Mouse (Mus musculus): ENCODE results near the gene Cyren.

The Cyren gene

DNA sequence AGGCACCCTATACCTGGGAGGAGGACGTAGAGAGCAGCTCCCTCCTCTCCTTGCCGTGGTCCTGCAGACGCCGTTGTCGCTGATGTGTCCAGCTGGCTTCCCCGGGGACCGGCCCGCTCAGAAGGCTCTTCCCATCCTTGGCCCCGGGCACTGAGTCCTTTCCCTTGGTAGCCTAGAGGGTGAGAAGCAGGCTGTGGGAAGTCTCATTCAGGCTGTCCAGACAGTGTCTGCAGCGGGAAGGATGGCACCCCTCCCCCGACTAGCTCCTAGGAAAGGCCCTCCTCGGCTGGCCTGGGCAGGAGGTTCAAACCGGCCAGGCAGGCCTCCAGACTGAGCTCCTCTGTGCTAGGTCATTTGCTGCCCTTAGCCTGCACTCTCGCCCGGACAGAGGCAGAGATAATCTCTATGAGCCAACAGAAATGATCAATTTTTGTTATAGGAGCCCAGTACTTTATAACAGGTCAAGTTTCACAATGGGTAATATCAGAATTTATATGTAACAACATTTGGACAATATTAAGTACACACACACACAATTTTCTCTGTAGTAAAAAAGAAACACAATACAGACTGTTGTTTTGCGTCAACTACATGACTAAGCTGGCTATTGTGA, 18.4 kb upstream of the Cyren start:
- DNase-seq, result no peak

DNA sequence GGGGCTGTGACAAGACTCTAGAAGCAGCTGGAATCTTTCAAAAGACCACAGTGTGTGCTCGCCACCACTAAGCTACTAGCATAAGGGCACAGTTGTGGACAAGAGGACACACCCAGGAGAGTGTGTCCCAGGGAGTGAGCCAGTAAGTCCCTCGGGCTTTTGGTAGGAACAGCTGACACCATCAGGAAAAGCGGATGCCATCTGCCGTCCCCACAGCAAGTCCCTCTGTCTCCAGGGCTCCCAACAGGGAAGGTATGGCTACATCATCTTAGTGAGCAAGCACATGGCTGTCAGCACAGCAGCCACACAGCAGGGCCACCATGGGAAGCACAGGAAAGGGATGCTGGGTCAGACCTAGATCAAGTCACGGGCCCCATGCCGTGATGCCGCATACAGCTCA, 17.7 kb upstream of the Cyren start:
- DNase-seq, result no peak

DNA sequence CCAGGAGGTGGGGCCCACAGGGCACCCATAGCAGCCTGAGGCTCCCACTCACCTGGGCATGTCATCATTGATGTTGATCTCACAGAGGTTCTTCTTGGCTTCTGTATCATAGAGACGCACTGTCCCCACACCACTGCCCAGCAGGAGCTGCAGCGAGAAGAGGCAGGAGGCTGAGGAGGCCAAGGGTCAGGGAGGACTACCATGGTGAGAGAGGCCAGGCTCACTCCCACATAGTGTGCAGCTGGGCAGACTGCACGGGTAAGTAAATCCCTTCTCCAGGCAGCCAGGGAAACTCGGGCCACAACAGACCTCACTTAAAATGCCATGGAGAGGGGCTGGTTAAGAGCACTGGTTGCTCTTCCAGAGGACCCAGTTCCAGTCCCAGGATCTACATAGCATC, 11.3 kb upstream of the Cyren start:
- DNase-seq, result no peak

DNA sequence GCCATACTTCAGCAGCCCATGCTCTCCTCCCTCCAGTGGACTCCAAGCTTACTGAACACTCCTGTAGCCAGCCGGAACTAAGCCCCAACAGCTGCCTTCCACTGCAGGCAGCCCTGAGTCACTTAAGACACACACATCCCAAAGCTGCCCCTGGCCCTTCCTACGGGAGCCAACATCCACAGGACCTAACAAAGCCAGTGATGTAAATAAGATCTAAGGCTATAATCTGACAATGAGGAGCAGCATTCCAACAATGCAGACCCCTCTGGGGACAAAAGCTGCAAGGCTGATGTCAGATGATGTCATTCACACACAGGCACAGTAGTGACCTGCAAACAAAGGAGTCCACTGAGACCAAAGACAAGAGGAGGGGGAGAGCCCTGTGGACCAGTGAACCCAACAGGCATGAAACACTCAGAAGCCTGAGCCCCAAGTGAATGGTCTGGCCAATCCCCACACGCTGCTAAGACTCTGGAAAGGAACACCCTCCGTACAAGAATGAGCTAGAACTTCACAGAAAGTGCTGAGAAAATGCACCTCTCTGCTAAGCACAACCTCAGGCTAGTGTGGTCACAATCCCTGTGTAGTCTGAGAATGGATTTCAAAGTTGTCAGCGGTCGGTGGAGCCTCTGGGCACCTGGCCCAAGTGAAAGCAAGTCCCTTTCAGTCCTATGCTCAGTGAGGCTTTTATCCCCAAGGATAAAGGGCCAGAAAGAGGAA, 9.4 kb upstream of the Cyren start:
- no peak for DNase-seq

DNA sequence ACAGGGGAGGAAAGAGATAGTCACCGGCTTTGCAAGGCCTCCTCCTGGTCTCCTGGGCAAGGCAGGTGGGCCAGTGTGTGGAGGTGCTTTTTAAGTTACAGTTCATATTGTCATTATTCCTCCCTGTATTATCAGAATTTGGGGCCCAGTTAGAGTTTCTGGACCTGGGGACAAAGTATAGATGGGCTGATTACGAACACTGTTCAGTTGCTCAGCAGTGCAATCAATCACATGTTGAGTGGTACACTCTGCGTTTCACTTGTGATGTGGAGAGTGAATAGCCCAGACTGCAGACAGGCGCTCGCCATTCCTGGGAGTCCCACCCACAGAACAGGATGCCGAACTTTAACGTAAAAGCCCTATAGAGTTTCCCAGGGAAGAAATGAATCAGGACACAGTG, 6.9 kb upstream of the Cyren start:
- DNase-seq, result no peak

DNA sequence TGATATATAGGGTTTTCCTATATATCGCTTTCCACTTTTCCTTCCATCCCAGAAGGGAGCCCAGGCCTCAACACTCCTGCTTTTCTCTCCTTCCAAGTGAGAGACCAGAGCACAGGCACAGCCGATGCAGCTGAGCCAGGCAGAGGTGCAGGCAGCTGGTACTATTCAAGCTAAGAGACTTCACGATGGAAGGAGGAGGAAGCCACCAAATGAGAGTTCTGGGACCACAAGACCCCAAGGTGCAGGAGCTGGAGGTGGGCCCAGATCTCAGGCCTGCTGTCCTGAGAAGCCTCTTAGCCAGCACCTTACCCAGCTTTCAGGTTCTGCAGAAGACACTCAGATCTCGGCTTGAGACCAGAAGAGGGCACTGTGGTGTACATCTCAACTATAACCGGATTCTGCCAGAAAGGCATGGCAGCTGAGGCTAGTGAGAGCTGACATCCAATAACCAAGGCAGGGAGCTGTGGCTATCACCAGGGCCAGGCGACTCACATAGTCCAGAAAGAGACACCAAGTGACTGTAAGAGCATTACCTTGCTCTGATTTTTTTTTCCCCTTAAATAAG, 2.1 kb upstream of the Cyren start:
- DNase-seq, result peak; percentile 52

DNA sequence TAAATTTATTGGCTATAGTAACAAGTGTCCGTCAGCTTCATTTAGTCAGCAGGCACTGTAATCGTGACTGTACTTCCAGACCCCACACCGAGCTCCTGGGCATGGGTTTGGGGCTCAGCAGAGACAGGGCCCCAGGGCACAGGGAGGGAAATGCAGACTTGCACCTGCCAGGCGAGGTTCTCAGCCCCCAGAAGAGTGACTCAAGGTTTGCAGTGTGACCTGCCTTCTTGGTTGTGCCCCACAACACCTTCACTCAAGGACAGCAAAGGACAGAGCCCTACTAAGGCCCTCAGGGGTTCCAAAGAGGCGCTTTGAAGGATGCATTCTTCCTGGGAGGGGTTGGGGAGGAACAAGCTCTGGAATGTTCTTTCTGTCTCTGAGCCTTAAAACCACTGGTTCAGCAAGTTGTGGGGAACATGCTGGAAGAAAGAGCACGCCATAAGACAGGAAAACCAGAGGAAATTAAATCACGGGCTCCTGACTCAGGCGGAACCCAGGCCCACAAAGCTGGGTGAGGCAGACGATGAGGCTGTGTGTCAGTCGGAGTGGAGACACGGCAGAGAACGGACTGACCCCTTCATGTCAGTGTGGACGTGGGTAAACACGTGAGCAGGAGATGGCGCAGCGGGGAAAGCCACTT, 1.4 kb upstream of the Cyren start:
- no peak for DNase-seq

DNA sequence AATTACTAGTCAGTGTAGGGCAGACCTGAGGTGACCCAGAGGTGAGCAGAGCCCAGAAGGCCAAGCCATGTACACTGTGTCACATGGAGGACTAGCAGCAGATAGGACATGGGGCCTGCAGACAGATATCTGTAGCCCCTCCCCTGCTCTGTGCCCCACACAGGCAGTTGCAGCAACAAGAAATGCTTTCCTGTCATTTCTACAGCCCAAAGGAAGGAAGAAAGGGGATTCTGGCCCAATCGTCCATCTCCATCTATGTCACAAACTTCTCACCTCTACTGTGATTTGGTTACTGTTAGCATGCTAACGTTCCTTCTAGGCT, 1.1 kb downstream of the Cyren start:
- DNase-seq, result no peak

DNA sequence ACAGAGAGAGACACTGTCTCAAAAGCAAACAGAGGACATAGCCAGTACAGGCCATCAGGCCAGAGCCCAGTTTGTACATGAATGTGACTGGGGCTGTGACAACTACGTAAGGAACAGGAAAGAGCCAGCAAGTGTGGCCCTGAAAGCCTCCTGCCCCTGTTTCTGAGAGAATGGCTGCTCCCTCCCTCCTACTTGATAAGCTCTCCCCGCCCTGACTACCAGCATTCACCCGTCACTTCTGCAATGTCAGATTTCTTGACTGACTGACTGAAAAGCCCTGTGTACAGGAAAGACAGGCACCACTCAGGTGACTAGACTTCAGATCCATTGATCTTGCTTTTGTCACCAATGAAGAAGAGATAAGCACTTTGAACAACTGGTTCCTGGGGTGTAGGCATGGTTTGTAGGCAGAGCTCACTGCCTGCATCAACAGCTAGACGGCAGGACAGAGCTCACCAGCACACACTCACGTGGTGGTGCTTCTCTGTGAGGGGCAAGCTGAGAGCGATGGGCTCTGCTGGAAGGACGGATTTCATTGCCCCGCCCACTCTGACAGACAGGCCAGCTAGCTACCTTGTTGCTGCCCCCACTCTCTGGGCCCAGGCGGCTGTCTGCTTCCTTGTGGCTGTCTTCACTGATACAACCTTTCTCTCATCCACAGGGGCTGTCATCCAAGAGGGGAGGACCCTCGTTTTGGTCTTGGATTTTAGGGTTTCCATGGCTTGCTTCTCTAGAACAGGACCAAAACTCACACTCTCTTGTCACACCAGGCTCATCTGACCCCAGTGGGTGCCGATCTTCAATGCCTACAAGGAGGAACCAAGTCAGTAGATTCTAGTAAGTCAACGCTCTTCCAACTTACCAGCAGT, 1.7 kb downstream of the Cyren start:
- DNase-seq, result peak; percentile 2

DNA sequence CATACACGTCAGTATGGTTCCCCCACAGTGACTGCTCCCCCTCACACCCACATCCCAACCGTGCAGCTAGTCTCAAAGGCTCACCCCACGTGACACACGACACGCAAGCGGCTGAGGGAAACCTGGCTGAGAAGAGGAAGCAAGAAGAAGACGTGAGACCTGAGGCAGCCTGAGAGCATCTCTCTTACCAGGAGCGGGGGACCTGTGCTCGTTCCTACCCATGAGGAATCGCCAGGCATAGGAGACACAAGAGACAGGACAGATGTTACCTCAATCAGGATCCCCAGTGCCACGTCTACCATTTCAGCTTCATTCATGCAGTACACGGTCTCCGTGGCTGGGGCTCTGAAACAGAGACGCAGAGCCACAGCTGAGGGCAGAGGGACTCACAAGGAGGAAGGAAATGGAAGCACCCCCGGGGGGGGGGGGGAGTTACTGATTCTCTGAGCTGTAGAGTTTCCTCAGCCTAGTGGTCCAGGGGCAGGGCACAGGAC, 2.5 kb downstream of the Cyren start:
- DNase-seq, result no peak

DNA sequence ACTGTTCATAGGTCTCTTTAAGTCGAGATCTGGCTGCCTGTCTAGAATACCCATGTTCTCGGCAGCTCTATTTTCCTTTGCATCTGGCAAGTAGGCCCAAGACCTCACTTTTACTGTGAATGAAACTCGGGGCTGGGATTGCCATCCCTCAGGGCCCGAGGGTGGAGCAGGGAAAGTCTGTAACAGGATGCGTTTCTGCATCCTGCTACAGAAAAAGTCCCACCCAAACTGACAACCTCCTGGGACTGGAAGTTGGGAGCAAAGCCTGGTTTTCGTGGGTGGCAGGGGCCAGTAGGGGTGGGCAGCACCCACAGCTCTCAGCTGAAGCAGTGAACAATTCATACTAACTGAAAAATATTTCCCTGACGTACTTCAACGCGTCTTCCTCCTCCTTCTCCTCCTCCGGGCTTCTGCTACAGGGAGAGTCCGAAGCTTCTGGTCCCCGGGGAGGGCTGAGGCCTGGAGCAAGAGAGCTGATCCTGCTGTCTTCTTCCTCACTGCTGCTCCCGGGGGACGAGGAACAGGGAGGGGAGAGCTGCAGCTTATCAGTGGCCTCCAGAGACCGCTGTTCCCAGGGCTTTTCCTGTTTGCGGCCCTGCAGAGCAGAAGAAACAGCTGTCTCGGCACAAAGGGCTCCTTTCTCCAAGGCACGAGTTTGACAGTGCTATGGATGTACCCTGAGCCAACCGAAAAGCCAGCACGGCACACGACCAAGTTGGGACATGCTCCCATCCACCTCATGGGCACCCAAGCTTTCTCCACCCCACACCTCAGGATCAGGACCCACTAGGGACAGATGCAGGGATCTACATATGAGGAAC, 3.5 kb downstream of the Cyren start:
- no peak for DNase-seq

DNA sequence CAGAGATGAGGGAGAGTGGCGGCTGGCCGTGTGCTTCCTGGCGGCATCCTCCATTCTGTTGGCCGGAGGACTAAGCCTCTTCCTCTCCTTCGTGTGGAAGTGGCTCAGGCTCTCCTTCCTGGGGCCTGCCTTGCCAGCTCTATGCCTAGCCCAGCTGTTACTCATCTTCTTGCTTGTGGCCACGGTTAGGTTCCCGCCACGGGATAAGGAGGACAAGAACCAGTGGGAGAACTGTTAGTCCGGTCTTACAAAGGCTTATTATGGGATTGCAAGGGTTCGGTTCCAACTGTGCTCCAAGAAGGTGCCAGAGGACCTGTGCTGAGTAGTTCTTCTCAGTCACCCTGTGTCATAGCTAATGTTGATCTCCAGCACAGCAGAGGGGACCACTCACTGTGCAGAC, 5.0 kb downstream of the Cyren start:
- DNase-seq, result no peak

DNA sequence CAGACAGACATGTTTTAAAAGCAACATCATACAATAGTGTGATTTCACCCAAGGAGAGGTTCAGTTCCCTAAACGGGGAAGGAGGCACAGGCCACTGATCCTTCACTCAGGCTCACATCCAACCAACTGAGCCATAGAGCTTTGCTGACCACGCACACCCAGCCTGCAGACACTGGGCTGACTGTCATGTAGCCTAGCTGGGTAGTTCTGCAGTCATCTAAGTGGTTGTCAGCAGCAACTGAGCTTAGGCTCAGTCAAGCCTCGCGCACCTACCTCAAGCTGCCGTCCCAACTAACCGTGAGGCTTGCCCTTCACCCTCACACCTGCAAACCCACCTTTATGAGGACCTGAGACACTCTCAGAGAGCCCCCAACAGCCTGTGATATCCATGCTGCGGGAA, 5.9 kb downstream of the Cyren start:
- no peak for DNase-seq

DNA sequence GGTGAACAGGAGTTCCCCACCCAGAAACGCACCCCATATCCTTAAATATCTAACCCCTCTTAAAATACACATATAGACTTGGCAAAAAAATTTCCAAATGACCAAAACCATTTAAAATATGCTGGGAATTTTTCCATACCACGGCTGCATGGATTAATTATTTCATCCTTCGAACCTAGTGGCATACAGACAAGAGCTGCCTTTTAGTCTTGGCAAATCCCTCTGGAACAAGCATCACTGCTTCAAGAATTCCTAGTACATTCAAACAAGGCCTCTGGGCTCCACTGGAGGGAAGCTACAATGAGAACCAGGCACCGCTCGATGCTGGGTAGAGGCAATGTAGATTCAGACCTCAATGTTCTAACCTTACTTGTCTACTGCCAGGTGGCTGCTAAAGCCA, 7.1 kb downstream of the Cyren start:
- DNase-seq, result no peak

DNA sequence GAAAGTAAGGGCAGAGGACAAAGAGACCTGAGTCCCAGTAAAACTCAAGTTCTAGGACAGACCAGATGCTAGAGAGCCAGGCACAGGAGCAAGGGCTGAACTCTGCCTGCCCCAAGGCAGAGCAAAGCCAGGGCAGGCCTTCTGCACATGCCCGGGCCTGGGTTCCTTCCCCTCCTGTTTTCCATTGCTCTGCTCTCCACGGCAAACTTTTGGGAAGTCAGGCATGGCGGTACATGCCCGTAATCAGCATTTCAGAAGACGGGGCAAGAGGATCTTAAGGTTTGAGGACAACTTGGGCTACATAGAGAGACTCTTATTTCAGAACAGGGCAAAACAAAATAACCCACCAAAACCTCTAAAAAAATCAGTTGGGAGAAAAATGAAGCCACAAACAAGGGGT, 7.7 kb downstream of the Cyren start:
- DNase-seq, result no peak

DNA sequence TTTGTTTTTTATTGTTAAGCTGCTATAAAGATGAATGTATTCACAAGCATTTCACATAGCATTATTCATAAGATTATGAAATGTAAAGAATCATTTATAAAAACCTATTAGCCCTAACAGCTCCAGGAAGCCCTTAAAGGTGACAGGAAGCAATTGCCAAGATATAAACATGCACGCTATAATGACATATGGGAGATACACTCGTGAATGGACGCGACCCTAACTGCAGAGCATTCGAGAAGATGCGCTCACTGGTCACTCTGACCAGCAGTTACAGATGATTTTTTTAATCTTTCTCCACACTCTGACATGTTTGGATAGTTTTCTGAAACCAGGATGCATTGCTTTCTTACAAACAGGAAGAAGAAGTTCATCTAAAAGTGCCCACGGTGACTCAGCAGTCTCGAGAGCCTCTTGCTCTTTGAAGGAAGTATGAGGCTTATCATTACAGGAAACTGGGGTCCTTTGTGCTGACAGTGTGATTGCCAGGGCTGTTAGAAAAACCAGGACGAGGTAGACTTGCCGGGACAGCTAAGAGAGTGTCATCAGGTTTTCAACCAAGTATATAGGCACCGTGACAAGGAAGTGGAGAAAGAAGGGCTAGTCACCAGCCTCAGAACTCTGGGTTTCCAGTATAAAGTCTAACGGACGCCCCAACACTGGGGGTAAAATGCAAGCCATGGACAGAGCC, 8.5 kb downstream of the Cyren start:
- DNase-seq, result no peak

DNA sequence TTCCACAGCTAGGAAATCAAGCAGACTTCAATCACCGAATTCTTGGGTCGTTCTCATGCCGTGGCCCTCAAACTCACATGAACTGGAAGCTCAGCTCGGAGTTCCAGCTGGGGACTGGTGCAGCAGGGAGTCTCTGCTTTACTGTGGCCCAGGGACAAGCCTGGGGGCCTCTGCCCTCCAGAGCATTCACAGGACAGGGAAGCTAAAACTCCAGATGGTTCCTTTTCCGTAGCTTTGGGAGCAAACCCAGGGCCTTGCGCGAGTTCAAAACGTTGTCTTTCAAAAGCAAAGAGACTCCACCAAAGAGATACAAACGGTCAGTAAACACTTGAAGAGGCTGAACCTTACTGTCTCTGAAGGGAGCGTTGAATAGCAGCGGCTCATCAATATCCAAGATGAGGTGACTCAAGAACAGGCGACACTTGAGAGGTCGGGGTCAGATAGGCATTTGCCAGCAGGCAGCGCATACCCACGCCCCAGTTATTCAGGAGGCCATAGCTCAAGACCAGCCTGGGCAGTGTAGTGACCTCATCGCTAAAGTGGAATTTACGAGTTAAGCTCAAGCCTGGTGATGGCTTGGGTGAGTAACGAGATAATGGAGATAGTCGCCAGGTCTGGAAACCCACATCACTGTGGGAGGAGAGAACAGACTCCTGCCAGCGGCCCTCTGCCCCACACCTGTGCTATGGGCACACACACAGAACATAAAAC, 9.2 kb downstream of the Cyren start:
- DNase-seq, result no peak

DNA sequence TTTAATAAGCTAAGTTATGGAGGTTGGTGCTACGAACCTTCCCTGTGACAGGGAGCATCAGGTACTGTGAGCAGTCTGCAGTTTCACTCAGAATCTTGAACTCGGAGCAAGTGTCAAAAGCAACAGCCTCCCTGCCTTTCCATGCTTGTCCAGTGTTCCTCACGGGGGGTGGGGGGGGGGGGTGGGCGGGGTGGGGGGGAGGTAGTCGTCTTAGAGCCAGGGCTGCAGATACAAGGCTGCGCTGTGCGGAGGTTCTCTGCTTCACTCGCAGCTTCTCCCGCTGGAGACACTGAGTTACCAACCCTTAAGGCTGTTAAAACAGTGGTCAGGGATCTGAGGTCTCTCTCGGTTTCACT, 9.9 kb downstream of the Cyren start:
- no peak for DNase-seq

DNA sequence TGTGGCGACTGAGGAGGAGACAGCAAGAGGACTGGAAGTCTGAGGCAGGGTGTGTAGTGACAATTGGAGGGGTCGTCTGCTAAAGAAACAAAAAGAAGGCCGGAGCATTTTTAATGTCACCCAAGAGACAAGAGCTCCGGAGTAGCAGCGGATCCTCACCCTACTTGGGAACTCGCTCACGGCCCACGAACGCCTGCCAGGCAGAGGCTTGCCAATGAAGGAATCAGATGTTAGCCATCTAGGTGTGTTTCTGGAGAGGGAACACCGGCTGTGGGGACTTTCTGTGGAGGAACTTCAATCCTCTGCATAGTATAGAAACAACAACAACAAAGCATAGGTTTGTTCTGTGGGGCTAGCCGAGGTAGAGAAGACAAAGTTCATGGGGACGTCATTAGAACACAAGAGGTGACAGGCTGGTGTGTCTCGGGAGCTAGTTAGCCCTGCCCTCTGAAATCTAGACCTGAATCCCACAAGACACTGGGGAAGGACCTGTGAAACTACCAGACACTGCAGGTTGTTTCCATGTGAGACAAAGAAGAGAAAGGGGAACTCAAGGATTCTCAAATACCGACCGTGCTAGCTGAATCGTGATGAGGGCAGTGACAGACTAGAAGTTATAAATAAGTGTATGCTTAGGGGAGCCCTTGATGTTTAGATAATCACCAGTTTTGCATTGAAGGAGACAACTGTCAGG, 10.4 kb downstream of the Cyren start:
- DNase-seq, result no peak

DNA sequence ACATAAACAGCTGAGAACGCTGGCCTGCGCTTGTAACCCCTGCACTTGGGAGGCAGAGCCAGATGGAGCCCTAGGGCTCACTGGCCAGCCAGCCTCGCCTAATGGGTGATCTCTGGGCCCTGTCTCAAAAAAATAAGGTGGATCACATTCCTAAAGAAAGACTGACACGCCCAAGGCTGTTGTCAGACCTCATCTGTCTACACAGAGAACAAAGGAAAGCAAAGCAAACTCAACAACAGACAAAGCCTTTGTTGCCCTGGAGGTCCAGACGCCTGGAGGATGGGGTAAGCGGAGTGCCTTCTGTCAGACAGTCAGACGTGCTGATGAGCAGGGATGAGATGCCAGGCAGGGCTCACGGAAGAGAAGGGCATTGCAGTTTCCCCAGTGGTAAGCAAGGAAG, 11.1 kb downstream of the Cyren start:
- no peak for DNase-seq

Measured in right cerebral cortex, postnatal 25 days (tissue).